Mouse (Mus musculus) monocyte, adult 2 months (primary cell): ENCODE data around the gene Syn3.

Experiments
- DNase-seq, 2 experiments: peaks; one replicate each; pipeline ENCODE4 v3.0.0; 2022; ENCODE audit warnings: low spot score in 2 of 2, low read depth in 1 of 2

Gene Syn3

GRCm38 (mm10) chr10:86018813-86019212, 479.9 kb downstream of the Syn3 start:
- no peak for DNase-seq

GRCm38 (mm10) chr10:86017781-86018180, 480.9 kb downstream of the Syn3 start:
- no peak for DNase-seq

GRCm38 (mm10) chr10:86011781-86012180, 486.9 kb downstream of the Syn3 start, which contains the start of gene Bpifc:
Gene Bpifc (minus strand): TSS chr10:86011895.
- DNase-seq: no peak

- DNase-seq: no peak
Observed at GRCm38 (mm10) chr10:86011172-86011571, 487.5 kb downstream of the Syn3 start.

- DNase-seq: no peak
Observed at GRCm38 (mm10) chr10:86010636-86011035, 488.1 kb downstream of the Syn3 start.

- DNase-seq: no peak
Observed at GRCm38 (mm10) chr10:86009688-86010087, 489.0 kb downstream of the Syn3 start.

- no peak for DNase-seq
Observed at GRCm38 (mm10) chr10:86006455-86006854, 492.2 kb downstream of the Syn3 start.
